Mouse (Mus musculus): ENCODE measurements around the gene Bcar3. TPM values are rescaled to one million over a fixed set of nuclear protein-coding genes. Genes with fewer than 3 reads are reported as not detected.

Bcar3 gene
- total and polyA plus RNA-seq, 3 experiments, result not detected

GRCm38 (mm10) chr3:122304560-122304959 is 10.6 kb downstream of the Bcar3 start:
- Histone ChIP-seq H3K4me3 (ENCODE audit: control insufficient read depth in 1 of 2, insufficient read depth in 1 of 2, low read depth in 2 of 2, low read length in 2 of 2) (no peak overlapping the region), H3K9ac (ENCODE audit: control insufficient read depth, low read depth, low read length, poor library complexity, severe bottlenecking) (no peak overlapping the region), H3K4me1 (ENCODE audit: control insufficient read depth in 1 of 2, insufficient read depth in 2 of 2, low read length in 2 of 2) (no peaks in the 10 kb centered on the region; a peak in 1 of 4 replicates), H3K79me2 (ENCODE audit: control insufficient read depth, insufficient read depth, low read length, poor library complexity) (no peaks in the 10 kb centered on the region), H3K27ac (ENCODE audit: control insufficient read depth, low read depth, low read length) (no peak overlapping the region), H3K27me3 (ENCODE audit: control insufficient read depth in 1 of 2, insufficient read depth in 2 of 2, low read length in 2 of 2) (no peaks in the 10 kb centered on the region), H3K36me3 (ENCODE audit: control insufficient read depth in 1 of 2, insufficient read depth in 2 of 2, low read length in 2 of 2) (no peaks in the 10 kb centered on the region), H3K9me3 (replicated peaks; ENCODE audit: insufficient read depth, low read length) (no peaks in the 10 kb centered on the region)
- no peak for DNase-seq (ENCODE audit: low read depth, low spot score)
- TF ChIP-seq RCOR1 (IDR thresholded peaks at IDR 0.05; ENCODE audit: low read depth, low read length) (no peak), ZNF384 (IDR thresholded peaks at IDR 0.05; ENCODE audit: low read depth, low read length) (0 out of 2 replicates have a peak, but pooled peaks have one; percentile 16)

GRCm38 (mm10) chr3:122307894-122308671 is 14.1 kb downstream of the Bcar3 start:
- H3K27me3 ChIP-seq (ENCODE audit: control insufficient read depth in 1 of 2, insufficient read depth in 2 of 2, low read length in 2 of 2), result no peaks in the 10 kb centered on the region
- no peaks in the 10 kb centered on the region for H3K79me2 ChIP-seq (ENCODE audit: control insufficient read depth, insufficient read depth, low read length, poor library complexity)
- H3K36me3 ChIP-seq (ENCODE audit: control insufficient read depth in 1 of 2, insufficient read depth in 2 of 2, low read length in 2 of 2), result no peaks in the 10 kb centered on the region
- H3K4me1 ChIP-seq (ENCODE audit: control insufficient read depth in 1 of 2, insufficient read depth in 2 of 2, low read length in 2 of 2), result no peaks in the 10 kb centered on the region
- DNase-seq (ENCODE audit: low read depth, low spot score), result no peak
- TF ChIP-seq RCOR1 (IDR thresholded peaks at IDR 0.05; ENCODE audit: low read depth, low read length), result no peak
- TF ChIP-seq BHLHE40 (IDR thresholded peaks at IDR 0.05; ENCODE audit: borderline replicate concordance, low read depth, low read length), result no peak
- TF ChIP-seq MAFK (IDR thresholded peaks at IDR 0.05; ENCODE audit: borderline replicate concordance, low read depth, low read length), result no peak
- TF ChIP-seq GATA1 (IDR thresholded peaks at IDR 0.05; ENCODE audit: low read depth, low read length), result no peak
- TF ChIP-seq ZC3H11A (IDR thresholded peaks at IDR 0.05; ENCODE audit: low read depth, low read length), result no peak
- no peak for TF ChIP-seq HCFC1 (IDR thresholded peaks at IDR 0.05; ENCODE audit: low read depth, low read length)
- no peak for TF ChIP-seq MAX (IDR thresholded peaks at IDR 0.05; ENCODE audit: low read length)
- TF ChIP-seq E2F4 (IDR thresholded peaks at IDR 0.05; ENCODE audit: borderline replicate concordance, low read depth, low read length), result no peak
- no peak for TF ChIP-seq NRF1 (IDR thresholded peaks at IDR 0.05; ENCODE audit: insufficient read depth, low read depth, low read length, poor library complexity, severe bottlenecking)
- no peak for TF ChIP-seq NELFE (IDR thresholded peaks at IDR 0.05; ENCODE audit: low read depth, low read length)
- TF ChIP-seq ZKSCAN1 (IDR thresholded peaks at IDR 0.05; ENCODE audit: low read depth, low read length), result no peak
- TF ChIP-seq POLR2AphosphoS5 (IDR thresholded peaks at IDR 0.05; ENCODE audit: borderline replicate concordance, low read depth, low read length), result no peak
- TF ChIP-seq MAZ (IDR thresholded peaks at IDR 0.05; ENCODE audit: low read depth, low read length), result no peak
- TF ChIP-seq JUND (IDR thresholded peaks at IDR 0.05; ENCODE audit: low read depth, low read length), result no peak
- TF ChIP-seq MXI1 (IDR thresholded peaks at IDR 0.05; ENCODE audit: low read depth, low read length), result no peak
- no peak for TF ChIP-seq ZMIZ1 (IDR thresholded peaks at IDR 0.05; ENCODE audit: low read depth, low read length)
- TF ChIP-seq CTCF (IDR thresholded peaks at IDR 0.05 in 2 of 3, conservative IDR thresholded peaks at IDR 0.05 in 1 of 3; ENCODE audit: control insufficient read depth in 1 of 3, insufficient read depth in 1 of 3, low read depth in 2 of 3, low read length in 3 of 3, poor library complexity in 1 of 3, severe bottlenecking in 1 of 3), result no peak
- TF ChIP-seq ELF1 (IDR thresholded peaks at IDR 0.05; ENCODE audit: low read depth, low read length), result no peak
- TF ChIP-seq CHD2 (IDR thresholded peaks at IDR 0.05; ENCODE audit: low read length), result no peak
- no peak for TF ChIP-seq TAL1 (IDR thresholded peaks at IDR 0.05; ENCODE audit: low read length)
- no peak overlapping the region for H3K4me3 ChIP-seq (ENCODE audit: control insufficient read depth in 1 of 2, insufficient read depth in 1 of 2, low read depth in 2 of 2, low read length in 2 of 2)
- H3K9ac ChIP-seq (ENCODE audit: control insufficient read depth, low read depth, low read length, poor library complexity, severe bottlenecking), result no peak overlapping the region
- no peak overlapping the region for H3K27ac ChIP-seq (ENCODE audit: control insufficient read depth, low read depth, low read length)
- no peaks in the 10 kb centered on the region for H3K9me3 ChIP-seq (replicated peaks; ENCODE audit: insufficient read depth, low read length)

All from MEL (cell line).